In genomic region chr9:35523941-35524411, GRCm38 (mm10) we compare ENCODE assay signal across 8 mouse cellular contexts. TPM values are rescaled to one million over a fixed set of nuclear protein-coding genes. Genes with fewer than 3 reads are reported as not detected.
DNase-seq lines count a peak whose midpoint lies in the region; ATAC-seq lines count a peak whose summit lies in the region.

No protein-coding gene starts in this region.

- peaks cover 22% of the 10 kb centered on the region; the same call in 1 of the 2 replicates for H3K27me3 ChIP-seq in hindbrain, embryonic 13.5 days

- DNase-seq in cerebellum, postnatal 25 days = peak; percentile 74 to 87
- DNase-seq in frontal cortex, postnatal 36 days (ENCODE audit: low spot score in 2 of 2) = peak; percentile 66 to 79
- peak; percentile 78 to 82 for DNase-seq in layer of hippocampus, postnatal 10 days (ENCODE audit: low spot score in 2 of 2)
- DNase-seq in lung, postnatal 25 days (ENCODE audit: low spot score) = peak; percentile 71
- peak; percentile 83 for DNase-seq in retina, postnatal 1 day
- peak; percentile 46 to 75 for DNase-seq in urinary bladder, postnatal 4 days (ENCODE audit: low spot score in 2 of 2)

- peaks cover 14% of the 10 kb centered on the region for H3K4me1 ChIP-seq in hindbrain, embryonic 13.5 days (replicated peaks)

- no peaks in the 10 kb centered on the region for H3K9me3 ChIP-seq in hindbrain, embryonic 13.5 days

- no peaks in the 10 kb centered on the region for H3K36me3 ChIP-seq in hindbrain, embryonic 13.5 days

- H3K9ac ChIP-seq in hindbrain, embryonic 13.5 days = no peak overlapping the region

- 20% methylated on average over 7 of the region's 7 CpGs for WGBS in hindbrain, embryonic 13.5 days

- peak overlapping the region; percentile 34; the same call in 1 of the 2 replicates for H3K4me2 ChIP-seq in hindbrain, embryonic 13.5 days

- peak; percentile 87 for ATAC-seq in activated CD4-positive, CD25-positive, alpha-beta regulatory T cell, adult 4 months
- ATAC-seq in hindbrain, embryonic 13.5 days (ENCODE audit: low FRiP score) = peak; percentile 81

- H3K27ac ChIP-seq in hindbrain, embryonic 13.5 days = 0 out of 2 replicates have a peak overlapping the region, but pooled peaks have one; percentile 14

- no peak overlapping the region for H3K4me3 ChIP-seq in hindbrain, embryonic 13.5 days

RNA-seq across cellular contexts. Expression of gene Gm1113, which starts 5.9 kb away (rescaled TPM):
- polyA plus RNA-seq in activated CD4-positive, CD25-positive, alpha-beta regulatory T cell, adult 4 months (2017; shearing (Covaris generic)) = not detected
- not detected in 2 replicates for polyA plus RNA-seq in hindbrain, embryonic 13.5 days (2015; fragmentation: Nextera tagmentation; extraction: Ambion mirVana)
- not detected for total RNA-seq in layer of hippocampus, postnatal 10 days (2021)

RNA-seq across cellular contexts. Expression of gene Ddx25, which starts 34.4 kb away (rescaled TPM):
- polyA plus RNA-seq in activated CD4-positive, CD25-positive, alpha-beta regulatory T cell, adult 4 months (2017; shearing (Covaris generic)) = under 1 TPM; 0.09 to 0.17 TPM
- 23.5 and 24.1 TPM in 2 replicates for polyA plus RNA-seq in hindbrain, embryonic 13.5 days (2015; fragmentation: Nextera tagmentation; extraction: Ambion mirVana)
- total RNA-seq in layer of hippocampus, postnatal 10 days (2021) = 10 to 100 TPM; 15.2 to 16.1 TPM

RNA-seq across cellular contexts. Expression of gene Pus3, which starts 34.4 kb away (rescaled TPM):
- 10 to 100 TPM; 21.0 to 27.0 TPM for polyA plus RNA-seq in activated CD4-positive, CD25-positive, alpha-beta regulatory T cell, adult 4 months (2017; shearing (Covaris generic))
- 15.1 and 18.1 TPM in 2 replicates for polyA plus RNA-seq in hindbrain, embryonic 13.5 days (2015; fragmentation: Nextera tagmentation; extraction: Ambion mirVana)
- 10 to 100 TPM; 12.0 to 13.4 TPM for total RNA-seq in layer of hippocampus, postnatal 10 days (2021)

RNA-seq across cellular contexts. Expression of gene Pate2, which starts 46.1 kb away (rescaled TPM):
- polyA plus RNA-seq in activated CD4-positive, CD25-positive, alpha-beta regulatory T cell, adult 4 months (2017; shearing (Covaris generic)) = under 1 TPM in 1 of 2 experiments, not detected in 1; 0.25 TPM
- 1.5 and 2.2 TPM in 2 replicates for polyA plus RNA-seq in hindbrain, embryonic 13.5 days (2015; fragmentation: Nextera tagmentation; extraction: Ambion mirVana)
- total RNA-seq in layer of hippocampus, postnatal 10 days (2021) = 1 to 10 TPM; 1.5 to 2.3 TPM

RNA-seq across cellular contexts. Expression of gene Hyls1, which starts 46.2 kb away (rescaled TPM):
- polyA plus RNA-seq in activated CD4-positive, CD25-positive, alpha-beta regulatory T cell, adult 4 months (2017; shearing (Covaris generic)) = 1 to 10 TPM; 8.7 to 8.8 TPM
- 19.7 and 21.3 TPM in 2 replicates for polyA plus RNA-seq in hindbrain, embryonic 13.5 days (2015; fragmentation: Nextera tagmentation; extraction: Ambion mirVana)
- total RNA-seq in layer of hippocampus, postnatal 10 days (2021) = 10 to 100 TPM; 12.5 to 14.6 TPM

Comparison
In these comparisons a context has a peak if more than half of its experiments do, and no peak if none do; other contexts are left out.
1. RNA of gene Ddx25, which starts 34.4 kb away (polyA plus RNA-seq): 23.5 to 24.1 TPM in hindbrain, embryonic 13.5 days; 0.09 to 0.17 TPM in activated CD4-positive, CD25-positive, alpha-beta regulatory T cell, adult 4 months; every median in the first group is over 10 times any median in the second.
2. Peak in every context shown above with its lines, with median percentiles within 50 percentile points of each other: DNase-seq.